Mouse (Mus musculus) E14TG2a.4 (cell line): ENCODE data around the gene Ivns1abp.
"Not testable (repeated sequence)": the region's sequence is repeated elsewhere in the genome, so short reads cannot be mapped to it uniquely, and the experiment has no call there.

Source experiments
- H3K27me3 ChIP-seq: 2 replicates; pipeline ENCODE4 v1.6.1; 2014; ENCODE audit warnings: low read length, control low read depth; ENCODE audit not compliant: insufficient read depth
- H3K36me3 ChIP-seq: 2 replicates; pipeline ENCODE4 v1.6.1; 2014; ENCODE audit warnings: low read length, control low read depth; ENCODE audit not compliant: insufficient read depth
- H3K4me1 ChIP-seq: replicated peaks from 2 replicates; pipeline ENCODE4 v1.6.1; 2014; ENCODE audit warnings: low read depth, low read length, control low read depth
- H3K4me3 ChIP-seq: replicated peaks from 2 replicates; pipeline ENCODE4 v1.5.1; 2014; ENCODE audit warnings: mild to moderate bottlenecking, low read length
- H3K9me3 ChIP-seq: 2 replicates; pipeline ENCODE4 v1.6.1; 2014; ENCODE audit warnings: low read length, control low read depth
- CTCF ChIP-seq: conservative IDR thresholded peaks from 2 replicates; pipeline ENCODE4 v1.5.1; 2014; ENCODE audit warnings: low read length
- NANOG ChIP-seq: IDR thresholded peaks from 2 replicates; pipeline ENCODE4 v1.6.1; 2014; ENCODE audit warnings: borderline replicate concordance, low read length, mixed read lengths
- POU5F1 ChIP-seq: IDR thresholded peaks from 2 replicates; pipeline ENCODE4 v1.6.1; 2014; ENCODE audit warnings: low read length, borderline replicate concordance

Gene Ivns1abp

DNA sequence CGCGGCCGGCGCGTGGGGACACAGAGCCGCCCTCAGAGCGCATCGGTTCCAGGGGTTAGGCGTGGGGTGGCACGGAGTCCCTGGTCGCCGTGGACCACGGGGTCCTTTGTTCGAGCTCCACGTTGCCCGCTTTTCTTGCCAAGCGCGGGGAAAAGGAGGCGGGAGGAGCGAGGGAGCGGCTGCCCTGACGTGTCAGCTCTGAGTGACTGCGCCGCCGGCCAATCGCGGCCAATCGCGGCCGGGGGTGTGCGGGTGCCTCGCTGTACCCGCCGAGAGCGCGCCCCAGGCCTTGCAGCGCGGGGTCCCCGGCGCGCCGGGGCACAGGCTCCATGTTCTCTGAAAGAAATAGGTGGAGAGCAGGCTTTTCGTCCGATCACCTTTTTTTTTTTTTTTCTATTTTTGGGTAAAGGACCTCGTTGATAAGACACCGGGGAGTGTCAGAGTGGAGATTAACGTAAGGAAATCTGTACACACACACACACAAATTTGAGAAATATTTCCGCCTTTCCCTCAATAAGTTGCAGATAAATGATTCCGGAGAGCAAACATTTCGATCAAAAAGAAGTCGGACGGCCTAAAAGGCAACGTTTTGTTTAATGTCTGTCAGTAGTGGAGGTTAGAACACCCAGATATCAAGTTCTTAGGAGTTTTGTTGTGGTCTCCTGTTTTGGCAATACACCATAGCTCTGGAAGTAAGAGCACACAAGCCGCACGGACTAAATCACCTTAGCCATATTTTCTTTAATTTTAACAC lies 1.0 kb downstream of the Ivns1abp start:
- Histone ChIP-seq H3K27me3 (no peaks in the 10 kb centered on the region), H3K9me3 (no peaks in the 10 kb centered on the region), H3K4me3 (peak overlapping the region; percentile 88), H3K36me3 (peaks cover 9% of the 10 kb centered on the region), H3K4me1 (peaks cover 45% of the 10 kb centered on the region)
- TF ChIP-seq CTCF: no peak
- no peak for TF ChIP-seq POU5F1
- TF ChIP-seq NANOG: no peak

DNA sequence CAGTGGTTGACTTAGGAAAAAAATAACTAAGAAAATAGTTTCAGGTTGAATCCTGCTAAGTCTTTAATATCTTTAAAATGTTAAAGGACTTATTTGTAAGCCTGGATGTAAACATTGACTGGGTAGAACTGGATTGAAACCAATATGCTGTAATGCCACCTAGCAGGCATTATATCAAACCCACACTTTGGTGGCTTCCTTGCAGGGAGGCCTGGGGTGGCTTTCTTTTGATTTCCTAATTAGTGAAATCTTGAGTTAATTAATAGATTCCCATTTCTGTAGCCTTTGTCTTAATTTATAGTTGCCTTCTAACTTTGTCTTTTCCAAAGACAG lies 1.6 kb downstream of the Ivns1abp start:
- peaks cover 47% of the 10 kb centered on the region for H3K4me1 ChIP-seq
- no peaks in the 10 kb centered on the region for H3K9me3 ChIP-seq
- H3K36me3 ChIP-seq: peaks cover 14% of the 10 kb centered on the region
- peak overlapping the region; percentile 88 for H3K4me3 ChIP-seq
- H3K27me3 ChIP-seq: no peaks in the 10 kb centered on the region
- TF ChIP-seq POU5F1 (no peak), NANOG (no peak), CTCF (no peak)

DNA sequence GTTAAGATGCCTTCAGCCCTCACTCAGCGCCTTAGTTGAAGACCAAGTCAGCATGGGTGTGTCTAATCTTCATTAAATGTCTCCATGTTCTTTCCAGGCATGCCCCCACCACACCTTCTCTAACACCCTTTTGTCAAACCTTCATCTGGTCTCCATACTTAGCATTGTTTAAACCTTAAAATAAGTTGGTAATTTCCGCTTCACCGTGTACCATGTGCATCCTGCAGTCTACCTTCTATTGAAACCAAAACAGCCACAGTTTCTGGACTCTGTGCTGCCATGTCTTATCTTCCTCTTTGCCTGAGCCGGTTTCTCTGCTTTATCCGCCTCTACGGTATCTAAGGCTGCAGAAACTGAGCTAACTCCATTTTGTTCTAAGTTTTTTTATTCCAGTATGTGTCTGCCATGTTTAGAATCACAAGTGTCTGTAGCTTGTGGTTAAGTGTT lies 2.4 kb downstream of the Ivns1abp start:
- no peaks in the 10 kb centered on the region for H3K9me3 ChIP-seq
- TF ChIP-seq CTCF (no peak), POU5F1 (no peak), NANOG (no peak)
- no peaks in the 10 kb centered on the region for H3K27me3 ChIP-seq
- H3K4me1 ChIP-seq: peaks cover 47% of the 10 kb centered on the region
- peak overlapping the region; percentile 88 for H3K4me3 ChIP-seq
- peaks cover 23% of the 10 kb centered on the region for H3K36me3 ChIP-seq

DNA sequence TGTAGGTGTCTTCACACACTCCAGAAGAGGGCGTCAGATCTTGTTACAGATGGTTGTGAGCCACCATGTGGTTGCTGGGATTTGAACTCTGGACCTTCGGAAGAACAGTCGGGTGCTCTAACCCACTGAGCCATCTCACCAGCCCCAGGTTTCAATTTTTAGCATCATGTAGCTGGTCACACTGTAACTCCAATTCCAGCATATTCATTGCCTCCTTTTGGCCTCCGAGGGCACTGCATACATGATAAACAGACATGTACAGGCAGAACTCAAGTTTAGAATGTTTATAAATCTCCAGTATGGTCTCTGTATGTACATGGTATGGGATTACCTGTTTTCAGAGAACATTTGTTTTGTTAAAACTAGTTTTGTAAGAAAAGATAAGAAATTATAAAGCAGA lies 4.0 kb downstream of the Ivns1abp start:
- H3K36me3 ChIP-seq: peaks cover 39% of the 10 kb centered on the region
- not testable (repeated sequence) for H3K4me3 ChIP-seq, H3K27me3 ChIP-seq, H3K9me3 ChIP-seq
- H3K4me1 ChIP-seq: peaks cover 41% of the 10 kb centered on the region

DNA sequence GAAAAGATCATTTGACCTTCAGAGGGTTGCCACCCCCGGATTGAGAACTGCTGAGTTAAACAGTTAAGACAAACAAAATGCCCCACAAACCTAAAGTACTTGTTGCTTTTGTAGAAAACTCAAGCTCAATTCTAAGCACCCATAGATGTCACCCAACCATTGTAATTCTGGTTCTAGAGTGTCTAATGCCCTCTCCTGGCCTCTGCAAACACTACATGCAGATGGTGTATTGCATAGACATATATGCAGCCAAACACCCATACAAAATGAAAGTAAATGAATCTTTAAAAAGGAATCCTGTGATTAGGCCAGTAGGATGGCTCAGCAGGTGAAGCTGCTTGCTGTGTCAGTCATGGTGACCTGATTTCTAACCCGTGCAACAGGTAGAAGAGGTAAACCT lies 8.6 kb downstream of the Ivns1abp start:
- Histone ChIP-seq H3K9me3 (no peaks in the 10 kb centered on the region), H3K27me3 (no peaks in the 10 kb centered on the region), H3K4me1 (peaks cover 17% of the 10 kb centered on the region), H3K36me3 (peaks cover 85% of the 10 kb centered on the region), H3K4me3 (no peak overlapping the region)
- TF ChIP-seq NANOG (no peak), CTCF (peak; percentile 41), POU5F1 (no peak)

DNA sequence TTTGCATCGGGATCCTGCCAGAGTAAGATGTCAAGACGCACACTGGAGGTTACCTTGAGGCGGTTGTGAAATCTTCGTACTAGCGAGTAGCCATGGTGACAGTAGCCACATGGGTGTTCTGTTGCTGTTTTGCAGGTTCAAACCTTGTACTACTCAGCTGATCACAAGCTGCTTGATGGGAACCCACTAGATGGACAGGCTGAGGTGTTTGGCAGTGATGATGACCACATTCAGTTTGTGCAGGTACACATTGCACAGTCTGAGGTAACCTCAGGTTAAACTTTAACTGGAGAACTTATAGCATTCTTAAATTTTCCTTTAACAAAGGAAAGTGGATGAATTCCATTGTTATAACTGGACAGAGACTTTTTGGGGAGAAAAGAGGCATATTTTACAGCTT lies 11.7 kb downstream of the Ivns1abp start:
- Histone ChIP-seq H3K36me3 (peaks cover 100% of the 10 kb centered on the region), H3K9me3 (no peaks in the 10 kb centered on the region), H3K4me1 (no peaks in the 10 kb centered on the region), H3K4me3 (no peak overlapping the region), H3K27me3 (no peaks in the 10 kb centered on the region)
- TF ChIP-seq POU5F1: no peak
- no peak for TF ChIP-seq CTCF
- TF ChIP-seq NANOG: no peak

DNA sequence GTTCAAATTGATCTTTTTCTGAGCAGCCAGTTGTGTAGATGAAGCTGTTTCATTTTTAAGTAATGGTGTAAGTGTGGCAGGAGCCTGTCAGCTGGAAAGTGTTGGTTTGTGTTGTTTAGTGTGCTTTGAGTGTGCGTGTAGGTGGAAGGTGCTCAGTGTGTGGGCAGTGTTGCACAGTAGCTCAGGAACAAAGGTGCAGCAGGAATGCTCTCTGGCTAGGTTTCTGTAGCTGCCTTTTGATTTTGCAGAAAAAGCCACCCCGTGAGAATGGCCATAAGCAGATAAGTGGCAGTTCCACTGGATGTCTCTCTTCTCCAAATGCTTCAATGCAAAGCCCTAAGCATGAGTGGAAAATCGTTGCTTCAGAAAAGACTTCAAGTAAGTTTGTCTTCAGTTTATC lies 15.1 kb downstream of the Ivns1abp start:
- H3K4me1 ChIP-seq: no peaks in the 10 kb centered on the region
- H3K9me3 ChIP-seq: no peaks in the 10 kb centered on the region
- H3K4me3 ChIP-seq: no peak overlapping the region
- no peaks in the 10 kb centered on the region for H3K27me3 ChIP-seq
- H3K36me3 ChIP-seq: peaks cover 100% of the 10 kb centered on the region
- TF ChIP-seq CTCF (no peak), NANOG (no peak), POU5F1 (no peak)

DNA sequence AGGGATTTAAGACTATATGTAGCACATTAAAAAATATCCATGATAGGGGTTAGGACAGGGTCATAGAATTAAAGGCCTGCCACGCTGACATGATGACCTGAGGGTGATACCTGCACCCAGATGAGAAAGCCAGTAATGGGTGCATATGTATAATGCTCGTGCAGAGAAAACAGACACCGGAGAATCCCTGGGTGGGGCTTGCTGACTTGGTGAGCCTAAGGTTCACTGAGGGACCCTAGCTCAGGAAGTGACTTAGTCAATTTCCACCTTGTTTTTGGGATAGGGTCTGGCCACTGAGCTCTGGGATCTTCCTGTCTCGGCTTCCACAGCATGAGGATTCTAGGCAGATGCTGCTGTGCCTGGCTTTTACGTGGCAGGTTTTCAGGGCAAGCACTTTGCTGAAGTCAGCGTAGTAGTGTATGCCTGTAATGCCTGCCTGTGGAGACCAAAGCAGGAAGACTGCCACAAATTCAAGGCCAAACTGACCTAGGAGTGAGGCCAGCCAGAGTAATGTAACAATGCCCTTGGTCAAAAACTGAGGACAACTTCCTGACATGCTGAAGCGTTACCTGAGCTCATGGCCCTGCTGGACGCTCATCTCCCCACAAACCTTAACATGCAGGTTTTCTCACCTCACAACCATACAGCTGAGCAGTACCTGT lies 22.8 kb downstream of the Ivns1abp start:
- no peak overlapping the region for H3K4me3 ChIP-seq
- peaks cover 87% of the 10 kb centered on the region for H3K36me3 ChIP-seq
- no peaks in the 10 kb centered on the region for H3K9me3 ChIP-seq
- H3K27me3 ChIP-seq: no peaks in the 10 kb centered on the region
- TF ChIP-seq POU5F1 (no peak), CTCF (no peak), NANOG (no peak)
- H3K4me1 ChIP-seq: 0 out of 2 replicates have a peak, but pooled peaks cover 3% of the 10 kb centered on the region

DNA sequence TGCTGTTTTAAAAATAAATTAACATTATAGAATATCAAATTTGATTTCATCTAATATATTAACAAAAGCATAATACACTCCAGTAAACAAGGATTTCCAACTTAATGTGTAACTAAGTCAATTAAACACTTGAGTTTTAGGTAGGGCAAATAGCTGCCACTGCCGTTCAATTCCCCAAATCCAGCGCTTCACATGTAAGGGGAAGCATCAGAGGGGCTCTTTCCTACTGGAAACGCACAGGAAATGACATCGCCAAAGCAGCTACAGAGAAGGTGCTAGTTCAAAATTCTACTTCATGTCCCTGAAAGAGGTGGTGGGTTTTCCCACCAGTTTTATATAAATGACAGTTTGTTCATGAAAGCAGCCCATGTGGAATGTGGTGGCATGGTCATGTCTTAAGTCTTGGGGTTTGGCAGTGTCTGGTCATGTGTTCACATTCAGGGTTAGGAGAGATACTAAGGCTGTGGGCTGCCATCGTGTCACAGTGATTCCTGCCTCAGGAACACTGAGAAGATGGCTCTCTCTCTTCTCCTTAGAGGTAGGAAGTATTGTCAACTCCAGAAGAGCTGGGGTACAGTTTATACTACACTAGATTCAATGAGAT lies 23.5 kb downstream of the Ivns1abp start:
- no peaks in the 10 kb centered on the region for H3K27me3 ChIP-seq
- no peak for TF ChIP-seq CTCF
- TF ChIP-seq POU5F1: no peak
- no peak for TF ChIP-seq NANOG
- H3K4me3 ChIP-seq: no peak overlapping the region
- H3K36me3 ChIP-seq: peaks cover 80% of the 10 kb centered on the region
- H3K9me3 ChIP-seq: no peaks in the 10 kb centered on the region
- 0 out of 2 replicates have a peak, but pooled peaks cover 3% of the 10 kb centered on the region for H3K4me1 ChIP-seq
